Mouse (Mus musculus) heart, embryonic 15.5 days (tissue): ENCODE results near the gene Ptcra. TPM values are rescaled to one million over a fixed set of nuclear protein-coding genes. Genes with fewer than 3 reads are reported as not detected.

Source experiments
- polyA plus RNA-seq: library from polyadenylated mRNA; unstranded; fragments of >200 nt; fragmentation: Nextera tagmentation; extraction: Ambion mirVana; gene quantifications from 2 replicates; pipeline ENCODE4 v1.2.1, GENCODE M21; 2015

The Ptcra gene
- polyA plus RNA-seq, 1 experiment from 2014 or later = 2.9 TPM

Other genes with a start within 250 kb of the Ptcra start
- 4.6 and 5.5 TPM in 2 replicates for gene Cul9, start 217.3 kb downstream of the Ptcra start, polyA plus RNA-seq
- 8.7 and 14.6 TPM in 2 replicates for gene Srf, start 207.5 kb downstream of the Ptcra start, polyA plus RNA-seq
- gene Ptk7, start 134.2 kb downstream of the Ptcra start, polyA plus RNA-seq = 34.1 and 49.5 TPM in 2 replicates
- gene Klc4, start 117.7 kb downstream of the Ptcra start, polyA plus RNA-seq = 20.2 and 24.2 TPM in 2 replicates
- gene Mrpl2, start 117.5 kb downstream of the Ptcra start, polyA plus RNA-seq = 94.3 and 102 TPM in 2 replicates
- 32.8 and 44.9 TPM in 2 replicates for gene Cul7, start 113.4 kb downstream of the Ptcra start, polyA plus RNA-seq
- gene Rrp36, start 89.4 kb downstream of the Ptcra start, polyA plus RNA-seq = 33.2 and 39.7 TPM in 2 replicates
- gene Mea1, start 84.9 kb downstream of the Ptcra start, polyA plus RNA-seq = 105 and 113 TPM in 2 replicates
- gene Klhdc3, start 82.8 kb downstream of the Ptcra start, polyA plus RNA-seq = 153 and 163 TPM in 2 replicates
- 44.6 and 66.2 TPM in 2 replicates for gene Ppp2r5d, start 58.6 kb downstream of the Ptcra start, polyA plus RNA-seq
- 10.5 and 19.0 TPM in 2 replicates for gene Pex6, start 52.2 kb downstream of the Ptcra start, polyA plus RNA-seq
- gene Gnmt, start 34.5 kb downstream of the Ptcra start, polyA plus RNA-seq = 1.2 and 1.8 TPM in 2 replicates
- 43.1 and 55.5 TPM in 2 replicates for gene Cnpy3, start 11.5 kb downstream of the Ptcra start, polyA plus RNA-seq
- 49.5 and 51.5 TPM in 2 replicates for gene 2310039H08Rik, start 8.9 kb upstream of the Ptcra start, polyA plus RNA-seq
- gene Rpl7l1, start 19.0 kb upstream of the Ptcra start, polyA plus RNA-seq = 86.3 and 93.7 TPM in 2 replicates
- gene Bicral, start 94.8 kb upstream of the Ptcra start, polyA plus RNA-seq = 3.2 and 3.9 TPM in 2 replicates
- gene Tbcc, start 127.0 kb upstream of the Ptcra start, polyA plus RNA-seq = 41.9 and 43.8 TPM in 2 replicates
- not detected in 2 replicates for gene Prph2, start 146.7 kb upstream of the Ptcra start, polyA plus RNA-seq
- gene Ubr2, start 246.8 kb upstream of the Ptcra start, polyA plus RNA-seq = 14.4 and 16.7 TPM in 2 replicates